27 mouse cellular contexts compared by ENCODE assay signal in the genomic region with DNA sequence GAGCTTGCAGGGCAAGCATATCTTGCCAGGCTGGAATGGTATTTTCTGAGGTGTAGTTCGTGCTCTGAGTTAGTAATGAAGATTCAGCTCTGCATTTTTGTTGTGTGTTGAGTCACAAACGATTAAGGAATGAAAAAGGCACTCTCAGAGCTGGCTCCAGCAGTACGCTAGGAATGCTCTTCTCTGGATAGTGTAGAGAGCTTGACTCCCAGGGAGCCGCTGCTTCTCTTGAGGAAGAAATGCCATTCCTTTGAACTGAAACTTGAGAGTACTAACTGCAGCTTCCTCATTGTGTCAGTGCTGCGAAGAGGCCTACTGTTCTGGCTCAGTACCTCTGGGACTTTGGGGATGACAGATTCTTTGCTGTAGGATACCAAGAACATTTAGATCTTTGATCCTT. TPM values are rescaled to one million over a fixed set of nuclear protein-coding genes. Genes with fewer than 3 reads are reported as not detected.
"Had no signal": no experiment of that assay in that cellular context is flagged by ENCODE, and none has a peak within 500 bp of the region (broad histone marks: within the 10 kb centered on the region; RNA-seq: fewer than 3 reads in every experiment).

No protein-coding gene starts in this region.

- H3K36me3 ChIP-seq: limb, embryonic 12.5 days; limb, embryonic 15.5 days; lung, embryonic 15.5 days had no signal

- H3K4me3 ChIP-seq: left cerebral cortex, adult 2 months; limb, embryonic 12.5 days; limb, embryonic 15.5 days; lung, embryonic 15.5 days had no signal

- ATAC-seq: liver, postnatal 0 days had no signal

- H3K4me2 ChIP-seq: limb, embryonic 12.5 days; limb, embryonic 15.5 days; liver, embryonic 11.5 days; lung, embryonic 15.5 days; midbrain, embryonic 11.5 days had no signal

- H3K9me3 ChIP-seq: limb, embryonic 12.5 days; limb, embryonic 15.5 days; lung, embryonic 15.5 days had no signal

- H3K4me1 ChIP-seq: limb, embryonic 12.5 days; limb, embryonic 15.5 days; lung, embryonic 15.5 days had no signal

- DNase-seq: kidney, adult 11 months; kidney, adult 9 months; kidney, postnatal 14 days; kidney, postnatal 4 days; layer of hippocampus, postnatal 36 days; left cerebral cortex, postnatal 4 days; liver, postnatal 0 days; lung, postnatal 14 days; lung, postnatal 4 days; midbrain, embryonic 14.5 days; right cerebral cortex, postnatal 4 days; thymus, adult 2 months; thymus, postnatal 14 days; thymus, postnatal 4 days had no signal

- H3K27me3 ChIP-seq: limb, embryonic 12.5 days; limb, embryonic 15.5 days; lung, embryonic 15.5 days had no signal

- H3K9ac ChIP-seq: limb, embryonic 12.5 days; limb, embryonic 15.5 days; liver, embryonic 14.5 days; liver, postnatal 0 days; lung, embryonic 15.5 days had no signal

- H3K27ac ChIP-seq: left cerebral cortex, adult 2 months; limb, embryonic 12.5 days; limb, embryonic 15.5 days; liver, embryonic 14.5 days; lung, embryonic 15.5 days; stomach, postnatal 0 days had no signal

RNA-seq across cellular contexts. Expression of a gene that starts 5.1 kb away (rescaled TPM):
- total RNA-seq: megakaryocyte progenitor cell, adult 5-6 weeks; megakaryocyte-erythroid progenitor cell, adult 5-6 weeks had no signal
- polyA plus RNA-seq: limb, embryonic 12.5 days; limb, embryonic 15.5 days; liver, embryonic 11.5 days; liver, embryonic 14.5 days; liver, postnatal 0 days; lung, embryonic 15.5 days; midbrain, embryonic 11.5 days; midbrain, embryonic 14.5 days; neural tube, embryonic 11.5 days; neural tube, embryonic 14.5 days; stomach, embryonic 14.5 days; stomach, postnatal 0 days had no signal
